29 mouse cellular contexts compared by ENCODE assay signal in the genomic region with DNA sequence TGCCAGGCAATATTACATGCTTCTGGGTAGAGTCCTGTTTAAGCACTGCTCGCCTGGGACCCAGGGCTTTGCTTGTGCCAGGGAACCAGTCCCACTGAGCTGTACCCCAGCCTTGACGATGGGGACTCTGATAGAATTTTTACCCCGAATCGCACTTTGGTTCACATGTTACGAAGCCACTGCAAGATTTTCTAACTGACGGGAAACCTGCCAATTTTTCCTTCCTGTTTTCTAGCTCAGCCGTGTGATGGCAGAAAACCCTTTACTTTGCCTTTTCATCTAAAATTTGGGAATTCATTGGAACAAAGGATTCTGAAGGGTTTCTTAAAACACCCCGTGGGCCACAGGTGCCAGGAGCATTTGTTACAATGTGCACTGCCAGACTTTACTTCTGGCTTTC. TPM values are rescaled to one million over a fixed set of nuclear protein-coding genes. Genes with fewer than 3 reads are reported as not detected.
"Had no signal": no experiment of that assay in that cellular context is flagged by ENCODE, and none has a peak within 500 bp of the region (broad histone marks: within the 10 kb centered on the region; RNA-seq: fewer than 3 reads in every experiment).

No protein-coding gene starts in this region.

- H3K4me3 ChIP-seq: layer of hippocampus, adult 2 months; limb, embryonic 13.5 days; midbrain, embryonic 12.5 days had no signal

- DNase-seq: kidney, adult 11 months; kidney, adult 9 months; kidney, postnatal 25 days; layer of hippocampus, adult 9-11 months; left cerebral cortex, postnatal 4 days; liver, postnatal 0 days; lung, postnatal 14 days; lung, postnatal 4 days; thymus, adult 18-20 months; thymus, postnatal 36 days had no signal

- H3K4me1 ChIP-seq: midbrain, embryonic 12.5 days had no signal

- ATAC-seq: liver, postnatal 0 days; midbrain, embryonic 16.5 days had no signal

- H3K27ac ChIP-seq: layer of hippocampus, adult 2 months; limb, embryonic 13.5 days; liver, embryonic 14.5 days; midbrain, embryonic 12.5 days had no signal

- H3K36me3 ChIP-seq: limb, embryonic 13.5 days; midbrain, embryonic 12.5 days had no signal

- H3K9ac ChIP-seq: limb, embryonic 13.5 days; liver, embryonic 14.5 days; liver, postnatal 0 days; midbrain, embryonic 12.5 days had no signal

- H3K4me2 ChIP-seq: limb, embryonic 13.5 days; midbrain, embryonic 12.5 days had no signal

- H3K27me3 ChIP-seq: midbrain, embryonic 12.5 days had no signal

- H3K9me3 ChIP-seq: limb, embryonic 13.5 days; midbrain, embryonic 12.5 days had no signal

RNA-seq across cellular contexts. Expression of gene Gm9376, which starts 22.4 kb away (rescaled TPM):
- total RNA-seq: layer of hippocampus, adult 2 months; layer of hippocampus, postnatal 25 days; left cerebral cortex, adult 18-20 months; left cerebral cortex, postnatal 4 days; liver, adult 2 months; megakaryocyte progenitor cell, adult 5-6 weeks had no signal
- polyA plus RNA-seq: kidney, embryonic 16.5 days; large intestine, adult 2 months; limb, embryonic 13.5 days; liver, adult 2 months; liver, embryonic 14.5 days; liver, postnatal 0 days; lung, embryonic 16.5 days; midbrain, embryonic 12.5 days; midbrain, embryonic 16.5 days; neural tube, embryonic 11.5 days; neural tube, embryonic 14.5 days; small intestine, adult 2 months; spleen, adult 2 months; stomach, embryonic 16.5 days; testis, adult 2 months; urinary bladder, adult 2 months had no signal

RNA-seq across cellular contexts. Expression of gene Sox21, which starts 52.3 kb away (rescaled TPM):
- total RNA-seq: liver, adult 2 months; megakaryocyte progenitor cell, adult 5-6 weeks had no signal
- polyA plus RNA-seq: kidney, embryonic 16.5 days; liver, adult 2 months; liver, embryonic 14.5 days; liver, postnatal 0 days; spleen, adult 2 months; testis, adult 2 months had no signal
